Mouse (Mus musculus) gastrocnemius, adult 18-20 months (tissue): ENCODE results near the gene Cda. TPM values are rescaled to one million over a fixed set of nuclear protein-coding genes. Genes with fewer than 3 reads are reported as not detected.

Experiments
- DNase-seq: peaks from one replicate; pipeline ENCODE4 v3.0.0; 2021; ENCODE audit warnings: low spot score
- long read RNA-seq, 2 experiments: library from polyadenylated mRNA; stranded (forward); transcript quantifications; one replicate each; pipeline ENCODE4 v2.0.0; 2021
- total RNA-seq, 2 experiments: library from RNA; stranded (reverse); gene quantifications; 2 replicates each; pipeline ENCODE4 v1.2.3; 2021

Cda gene
- total RNA-seq = 1 to 10 TPM in 1 of 2 experiments, under 1 TPM in 1; 0.57 to 1.1 TPM
- long read RNA-seq, experiment 1 = 0 reads
- long read RNA-seq, experiment 2 = 0 reads

- peak; percentile 75 for DNase-seq
These were observed at the start of gene Cda for GRCm38 (mm10) chr4:138367641-138368497. Cda (minus strand) TSS chr4:138367992.

DNA sequence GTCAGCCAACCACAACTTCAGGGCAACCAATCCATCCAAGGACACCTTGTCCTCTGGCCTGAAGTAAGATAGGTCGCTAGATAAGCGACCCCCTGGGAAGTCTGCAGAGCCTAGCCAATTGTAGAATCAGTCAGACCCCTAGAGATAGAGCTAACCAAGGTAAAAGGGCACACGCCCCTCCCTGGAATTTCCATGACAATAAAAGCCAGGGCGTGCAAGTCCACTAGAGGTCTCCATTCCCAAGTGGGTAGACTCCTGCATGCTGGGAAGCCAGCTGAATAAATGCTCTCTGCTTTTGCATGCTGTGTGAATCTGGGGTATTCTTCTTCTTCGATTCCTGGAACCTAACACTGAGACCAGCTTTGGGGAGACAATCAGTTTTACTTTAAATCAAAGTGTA lies 48.6 kb upstream of the Cda start:
- no peak for DNase-seq

- DNase-seq = no peak
These were observed 48.2 kb upstream of the Cda start for GRCm38 (mm10) chr4:138415991-138416390.

- no peak for DNase-seq
These were observed 46.9 kb upstream of the Cda start for GRCm38 (mm10) chr4:138414725-138415124.

GRCm38 (mm10) chr4:138411504-138412121 lies 43.8 kb upstream of the Cda start:
- no peak for DNase-seq

- DNase-seq = no peak
These were observed 43.2 kb upstream of the Cda start for GRCm38 (mm10) chr4:138411011-138411410.

DNA sequence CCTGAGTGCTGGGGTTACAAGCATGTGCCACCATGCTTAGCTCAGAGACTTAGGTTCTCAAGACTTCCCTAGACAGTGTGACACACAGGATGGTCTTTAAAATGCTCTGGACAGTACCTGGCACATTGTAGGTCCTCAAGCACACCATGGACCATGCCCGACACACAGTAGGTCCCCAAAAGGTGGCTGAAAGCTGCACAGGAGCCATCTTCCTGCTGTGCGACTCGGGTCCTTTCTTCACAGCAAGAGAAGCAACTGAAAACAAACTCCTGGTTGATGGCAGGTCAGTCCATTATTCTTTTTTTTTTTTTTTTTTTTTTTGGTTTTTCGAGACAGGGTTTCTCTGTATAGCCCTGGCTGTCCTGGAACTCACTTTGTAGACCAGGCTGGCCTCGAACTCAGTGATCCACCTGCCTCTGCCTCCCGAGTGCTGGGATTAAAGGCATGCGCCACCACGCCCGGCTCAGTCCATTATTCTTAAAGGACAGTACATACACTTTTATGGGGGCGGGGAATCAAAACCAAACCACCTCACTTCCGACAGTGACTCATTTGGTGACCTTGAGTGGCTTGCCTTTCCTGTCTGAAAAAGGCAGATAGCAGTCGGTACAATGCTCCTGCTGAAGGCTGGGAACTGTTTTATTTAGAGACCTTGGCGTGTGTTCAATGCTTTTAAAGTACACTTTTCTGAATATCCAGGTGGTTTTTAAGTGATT lies 39.8 kb upstream of the Cda start:
- no peak for DNase-seq

DNA sequence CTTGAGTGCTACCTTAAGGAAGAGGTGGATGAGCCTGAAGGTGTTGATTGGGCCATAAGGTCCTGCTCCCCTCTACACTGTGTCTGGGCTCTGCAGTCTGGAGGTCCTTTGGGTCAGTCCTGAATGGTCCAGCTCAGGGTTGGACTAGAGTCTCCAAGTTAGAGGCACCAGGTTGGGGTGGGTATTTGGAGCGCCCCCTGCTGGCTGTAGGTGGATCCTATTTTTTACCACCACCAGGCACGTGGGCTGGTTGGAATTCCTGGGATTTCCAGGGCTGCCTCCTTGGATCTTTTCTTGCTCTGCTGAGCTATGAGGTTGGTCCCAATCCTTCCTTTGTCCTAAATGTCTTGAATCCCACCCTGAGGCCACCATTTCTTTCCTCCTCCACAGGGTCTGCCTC lies 37.0 kb upstream of the Cda start:
- DNase-seq = peak; percentile 48

- no peak for DNase-seq
These were observed 28.9 kb upstream of the Cda start for GRCm38 (mm10) chr4:138396711-138397110.

DNA sequence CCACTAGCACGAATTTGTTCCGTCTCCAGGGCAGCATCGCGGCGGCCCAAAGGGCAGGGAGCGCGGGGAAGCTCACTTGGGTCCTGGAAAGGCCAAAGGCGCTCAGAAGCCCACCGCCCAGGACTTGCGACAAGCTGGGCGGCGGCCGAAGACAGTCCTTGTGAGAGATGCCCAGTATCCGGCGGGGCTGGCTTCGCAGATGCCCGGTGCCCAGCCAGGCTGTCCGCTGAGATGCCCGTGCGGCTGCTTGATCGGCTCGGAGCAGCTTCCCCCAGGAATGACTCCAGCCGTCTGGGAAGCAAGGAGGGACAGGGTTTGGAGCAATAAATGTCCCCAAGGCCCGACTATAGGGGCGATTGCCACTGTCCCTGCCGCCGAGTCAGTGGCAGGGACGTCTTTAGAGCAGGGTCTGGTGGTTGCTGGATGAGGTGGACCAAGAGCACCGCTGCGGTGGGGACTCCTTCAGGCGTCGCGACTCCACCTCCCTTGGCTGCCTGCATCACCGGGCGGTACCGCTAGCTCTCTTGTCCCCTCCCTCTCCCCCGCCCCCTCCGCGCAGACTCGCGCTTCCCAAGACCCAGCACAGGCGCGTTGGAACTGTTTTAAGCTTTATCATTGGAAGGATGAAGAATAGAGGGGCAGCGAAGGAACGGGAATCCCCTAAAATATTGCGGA lies 28.3 kb upstream of the Cda start, which contains the start of gene Fam43b:
Gene Fam43b, minus strand, starts transcription at position 558 of the 675 bp plus-strand sequence.
- DNase-seq = no peak

DNA sequence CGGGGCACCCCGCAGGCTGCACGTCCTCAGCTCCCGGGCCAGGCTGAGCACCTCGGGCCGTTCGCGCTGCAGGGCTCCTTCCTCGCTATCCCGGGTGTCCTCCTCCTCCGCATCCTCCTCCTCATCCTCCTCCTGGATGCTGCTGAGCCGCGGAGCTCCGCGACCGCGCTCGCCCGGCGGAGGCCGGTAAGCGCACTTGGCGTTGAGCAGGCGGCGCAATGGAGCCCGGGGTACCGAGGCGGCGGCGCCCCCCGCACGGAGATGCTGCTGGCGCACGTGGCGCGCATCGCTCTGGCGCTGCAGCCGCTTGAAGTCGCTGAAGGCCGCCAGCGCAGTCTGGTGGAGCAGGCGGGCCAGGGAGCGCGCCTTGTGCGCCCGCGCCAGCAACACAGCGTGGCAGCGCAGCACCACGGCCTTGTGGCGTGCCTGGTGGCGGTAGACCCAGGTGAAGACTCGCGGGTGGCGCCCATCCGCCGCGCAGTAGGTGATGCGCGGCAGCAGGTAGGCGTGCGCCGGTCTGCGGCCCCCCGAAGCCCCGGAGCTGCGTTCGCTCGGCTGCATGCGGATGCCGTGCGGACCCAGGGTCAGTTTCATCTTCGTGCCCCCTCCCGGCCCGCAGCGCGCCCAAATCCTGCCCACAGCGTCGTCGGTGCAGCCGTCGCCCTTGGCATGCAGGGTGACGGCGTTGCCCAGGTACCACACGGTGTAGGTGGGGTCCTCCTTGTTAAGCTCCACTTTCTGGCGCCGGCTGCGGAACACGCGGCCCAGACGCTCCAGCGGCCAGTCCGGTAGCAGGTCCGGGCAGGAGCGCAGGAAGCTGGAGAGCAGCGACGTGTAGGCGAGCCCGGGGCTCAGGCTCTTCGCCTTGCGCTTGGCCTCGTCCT lies 27.5 kb upstream of the Cda start:
- DNase-seq = no peak

DNA sequence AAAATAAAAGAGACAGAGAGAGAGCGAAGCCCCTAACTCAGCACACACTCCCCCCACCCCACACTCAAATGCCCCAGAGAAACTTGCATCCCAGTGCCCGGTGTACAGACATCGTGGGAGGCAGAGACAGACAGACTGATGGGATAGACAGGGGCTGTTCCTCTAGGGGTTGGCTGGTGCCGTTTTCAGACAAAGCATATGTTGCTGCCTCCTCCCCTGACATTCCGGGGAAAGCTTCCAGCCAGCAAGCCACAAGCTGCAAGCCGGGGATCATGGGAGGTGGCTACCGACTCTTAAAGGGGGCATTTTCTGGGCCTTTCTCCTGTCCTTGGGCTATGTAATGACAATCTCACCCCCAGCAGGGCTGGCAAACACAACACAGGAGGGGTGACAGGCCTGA lies 25.9 kb upstream of the Cda start:
- DNase-seq = no peak

DNA sequence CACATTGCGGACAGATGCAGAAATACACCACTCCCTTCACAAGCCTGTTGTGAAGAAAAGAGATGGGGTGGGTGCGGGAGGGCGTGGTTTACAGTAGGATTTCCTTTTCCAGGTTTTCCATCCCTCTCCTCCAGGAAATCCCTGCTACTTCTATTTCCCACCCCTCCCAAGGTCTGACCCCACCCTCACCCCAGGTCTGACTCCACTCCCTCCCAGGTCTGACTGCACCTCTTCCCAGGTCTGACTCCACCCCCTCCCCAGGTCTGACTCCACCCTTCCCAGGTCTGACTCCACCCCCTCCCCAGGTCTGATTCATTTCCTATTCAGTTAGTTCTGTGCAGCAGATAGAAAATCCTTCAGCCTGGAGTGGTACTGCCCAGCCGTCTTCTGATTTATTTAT lies 16.0 kb upstream of the Cda start:
- DNase-seq = no peak

DNA sequence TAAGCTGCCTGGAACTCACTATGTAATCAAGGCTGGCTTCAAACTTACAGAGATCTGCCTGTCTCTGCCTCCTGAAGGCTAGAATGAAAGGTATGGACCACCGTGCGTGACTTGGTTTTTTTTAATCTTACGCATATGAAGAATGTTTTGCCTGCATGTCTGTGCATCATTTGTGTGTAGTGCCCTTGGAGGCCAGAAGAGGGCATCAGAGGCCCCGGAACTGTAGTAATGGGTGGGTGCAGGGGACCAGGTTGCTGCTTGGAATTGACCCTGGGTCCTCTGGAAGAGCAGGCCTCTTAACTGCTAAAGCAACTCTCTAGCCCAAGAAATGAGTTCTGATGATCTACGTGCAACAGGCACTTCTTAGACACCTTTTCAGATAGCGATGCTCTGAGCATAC lies 14.7 kb upstream of the Cda start:
- DNase-seq = no peak

GRCm38 (mm10) chr4:138380132-138380689 lies 12.4 kb upstream of the Cda start:
- no peak for DNase-seq

DNA sequence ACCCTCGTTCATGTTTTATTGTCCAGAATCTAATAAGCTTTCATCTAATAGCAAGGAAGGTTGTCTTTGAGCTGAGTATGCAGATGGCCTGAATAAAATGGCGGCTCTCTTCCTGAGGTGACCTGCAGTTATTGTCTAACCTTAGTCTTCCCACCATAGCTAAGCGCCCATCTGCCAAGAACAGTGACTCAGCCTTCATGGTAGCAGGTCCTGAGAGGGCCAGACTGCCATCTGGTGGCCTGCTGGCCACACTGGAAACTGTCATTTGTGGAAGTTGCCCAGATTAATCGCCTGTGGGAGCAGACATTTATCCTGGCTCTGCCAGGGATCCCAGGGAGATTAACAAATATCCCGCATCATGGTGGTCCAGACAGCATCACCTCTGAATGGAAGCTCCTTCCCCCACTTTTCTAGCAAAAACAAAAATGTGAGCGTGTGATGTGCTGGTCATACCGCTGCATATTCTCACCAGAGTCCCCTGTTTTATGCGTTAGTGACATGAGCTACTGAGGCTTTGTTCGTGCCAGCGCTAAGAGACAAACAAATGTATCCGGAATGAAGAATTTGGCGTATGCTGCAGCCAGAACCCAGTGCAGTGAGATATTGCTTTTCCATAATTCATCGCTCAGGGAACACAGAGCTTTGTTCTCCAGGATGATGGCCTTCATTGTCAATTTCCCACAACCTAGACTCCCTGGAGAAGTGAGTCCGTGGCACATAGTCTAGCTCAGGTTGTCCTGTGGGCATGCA lies 11.5 kb upstream of the Cda start:
- peak; percentile 79 for DNase-seq

GRCm38 (mm10) chr4:138377526-138377925 lies 9.7 kb upstream of the Cda start:
- DNase-seq = no peak

DNA sequence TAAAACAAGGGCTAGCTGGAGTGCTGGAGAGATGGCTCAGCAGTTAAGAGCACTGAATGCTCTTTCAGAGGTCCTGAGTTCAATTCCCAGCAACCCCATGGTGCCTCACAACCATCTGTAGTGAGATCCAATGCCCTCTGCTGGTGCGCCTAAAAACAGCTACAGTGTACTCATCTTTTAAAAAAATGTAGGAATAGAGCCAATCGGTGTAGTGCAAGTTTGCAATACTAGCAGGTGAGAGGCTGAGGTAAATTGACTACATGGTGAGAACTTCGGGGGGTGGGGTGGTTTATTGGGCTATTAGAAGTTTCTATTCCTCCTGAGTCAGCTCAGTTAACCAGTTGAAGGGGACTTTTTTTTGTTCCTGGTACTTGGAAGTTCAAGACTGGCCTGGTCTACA lies 7.3 kb upstream of the Cda start:
- no peak for DNase-seq

DNA sequence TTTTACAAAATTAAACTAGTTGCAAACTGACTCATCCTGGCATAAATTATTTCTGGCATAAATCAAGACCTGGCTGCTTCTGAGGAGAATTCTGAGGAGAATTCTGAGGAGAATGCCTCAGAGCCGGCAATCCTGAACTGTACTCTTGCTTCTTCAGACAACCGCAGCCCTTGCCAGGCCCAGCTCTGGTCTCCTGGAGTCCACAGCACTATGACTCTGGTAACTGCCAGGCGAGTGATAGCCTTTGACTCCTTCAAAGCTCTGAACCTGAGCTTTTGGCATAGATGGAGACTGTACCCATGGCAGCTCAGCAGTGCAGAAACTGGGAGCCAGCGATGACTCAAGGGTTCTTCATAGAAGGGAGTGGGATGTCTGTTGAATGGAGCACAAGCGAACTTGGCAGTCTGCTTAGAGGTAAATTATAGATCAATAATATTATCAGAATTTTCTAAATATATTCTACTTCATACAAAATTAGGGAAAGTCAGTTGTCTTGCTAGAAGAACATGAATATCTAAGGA lies 3.3 kb upstream of the Cda start:
- DNase-seq = no peak
